12 mouse cellular contexts compared by ENCODE assay signal in the genomic region with DNA sequence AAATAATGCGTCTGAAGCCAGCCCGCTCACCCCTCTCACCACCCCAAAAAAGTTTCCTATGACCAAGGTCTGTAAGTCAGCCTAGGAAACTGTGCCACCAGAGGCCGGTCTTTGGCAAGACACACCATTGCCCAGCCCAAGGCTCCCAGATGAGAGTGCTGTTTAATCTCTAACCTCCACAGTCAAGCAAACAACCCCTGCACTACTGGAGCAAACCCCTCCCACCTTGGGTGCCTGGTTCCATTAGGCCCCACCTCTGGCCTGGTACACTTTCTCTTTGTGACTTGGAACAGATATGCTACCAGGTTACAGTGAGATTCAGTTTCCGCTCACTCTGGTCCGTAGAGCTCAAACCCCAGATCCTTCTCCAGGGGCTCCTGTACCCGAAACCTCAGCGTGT. TPM values are rescaled to one million over a fixed set of nuclear protein-coding genes. Genes with fewer than 3 reads are reported as not detected.
DNase-seq lines count a peak whose midpoint lies in the region; ATAC-seq lines count a peak whose summit lies in the region.
"Had no signal": no experiment of that assay in that cellular context is flagged by ENCODE, and none has a peak within 500 bp of the region (broad histone marks: within the 10 kb centered on the region; RNA-seq: fewer than 3 reads in every experiment).

No protein-coding gene starts in this region.

- peaks cover 24% of the 10 kb centered on the region for H3K36me3 ChIP-seq in forebrain, embryonic 10.5 days (replicated peaks)
- peaks cover 2% of the 10 kb centered on the region; the same call in 1 of the 2 replicates for H3K36me3 ChIP-seq in forebrain, embryonic 11.5 days (ENCODE audit: control insufficient read depth, insufficient read depth, low read length)
- H3K36me3 ChIP-seq in lung, embryonic 15.5 days, result no peaks in the 10 kb centered on the region

- H3K4me2 ChIP-seq in forebrain, embryonic 11.5 days (ENCODE audit: low read depth, low read length, severe bottlenecking), result no peak overlapping the region
- peak overlapping the region; percentile 33 for H3K4me2 ChIP-seq in lung, embryonic 15.5 days
- H3K4me2 ChIP-seq: forebrain, embryonic 12.5 days; neural tube, embryonic 12.5 days had no signal

- no peak overlapping the region for H3K4me3 ChIP-seq in forebrain, embryonic 10.5 days
- no peak overlapping the region for H3K4me3 ChIP-seq in forebrain, embryonic 11.5 days (ENCODE audit: low read depth, low read length)
- no peak overlapping the region for H3K4me3 ChIP-seq in lung, embryonic 15.5 days
- H3K4me3 ChIP-seq: forebrain, embryonic 12.5 days; neural tube, embryonic 12.5 days had no signal

- no peak for ATAC-seq in forebrain, embryonic 11.5 days (replicated peaks; ENCODE audit: low FRiP score)
- ATAC-seq in lung, embryonic 15.5 days (ENCODE audit: borderline replicate concordance, extremely low read depth, low FRiP score, low TSS enrichment), result no peak
- no peak for ATAC-seq in cerebellum, adult (ENCODE audit: insufficient number of reproducible peaks, low FRiP score, low TSS enrichment)

- DNase-seq in forebrain, embryonic 10.5 days (ENCODE audit: extremely low spot score, low spot score), result no peak
- no peak for DNase-seq in forebrain, embryonic 11.5 days (ENCODE audit: low spot score)
- DNase-seq in ZHBTc4 (ENCODE audit: low read depth, low spot score), result peak; percentile 49
- DNase-seq in kidney, postnatal 25 days, result peak; percentile 73 to 85
- no peak for DNase-seq in embryo, embryonic 10 days (ENCODE audit: low spot score)
- DNase-seq in cerebellum, adult 9-11 months, result no peak
- DNase-seq: cerebellum, adult 11-12 months; left cerebral cortex, postnatal 4 days had no signal

- H3K9ac ChIP-seq in forebrain, embryonic 11.5 days (ENCODE audit: low read length), result no peak overlapping the region
- H3K9ac ChIP-seq in lung, embryonic 15.5 days, result no peak overlapping the region
- H3K9ac ChIP-seq: forebrain, embryonic 12.5 days; neural tube, embryonic 12.5 days had no signal

- H3K27ac ChIP-seq in forebrain, embryonic 10.5 days, result 0 out of 2 replicates have a peak overlapping the region, but pooled peaks have one; percentile 1
- no peak overlapping the region for H3K27ac ChIP-seq in forebrain, embryonic 11.5 days (ENCODE audit: low read depth, low read length)
- no peak overlapping the region for H3K27ac ChIP-seq in lung, embryonic 15.5 days
- H3K27ac ChIP-seq: forebrain, embryonic 12.5 days; neural tube, embryonic 12.5 days had no signal

- peaks cover 29% of the 10 kb centered on the region for H3K27me3 ChIP-seq in forebrain, embryonic 10.5 days (ENCODE audit: poor library complexity, severe bottlenecking)
- no peaks in the 10 kb centered on the region for H3K27me3 ChIP-seq in forebrain, embryonic 11.5 days (ENCODE audit: control insufficient read depth, insufficient read depth, low read length)
- peaks cover 13% of the 10 kb centered on the region; the same call in 1 of the 2 replicates for H3K27me3 ChIP-seq in lung, embryonic 15.5 days
- H3K27me3 ChIP-seq: forebrain, embryonic 12.5 days; neural tube, embryonic 12.5 days had no signal

- 80% methylated on average over 7 of the region's 7 CpGs for WGBS in forebrain, embryonic 10.5 days
- WGBS in forebrain, embryonic 11.5 days, result 78% methylated on average over 7 of the region's 7 CpGs
- WGBS in lung, embryonic 15.5 days, result 62% methylated on average over 7 of the region's 7 CpGs

- no peaks in the 10 kb centered on the region for H3K9me3 ChIP-seq in forebrain, embryonic 10.5 days
- H3K9me3 ChIP-seq in forebrain, embryonic 11.5 days (ENCODE audit: control insufficient read depth, low read length), result no peaks in the 10 kb centered on the region
- H3K9me3 ChIP-seq in lung, embryonic 15.5 days, result no peaks in the 10 kb centered on the region
- H3K9me3 ChIP-seq: forebrain, embryonic 12.5 days; neural tube, embryonic 12.5 days had no signal

- peaks cover 37% of the 10 kb centered on the region for H3K4me1 ChIP-seq in forebrain, embryonic 10.5 days
- H3K4me1 ChIP-seq in forebrain, embryonic 11.5 days (replicated peaks; ENCODE audit: control insufficient read depth, insufficient read depth, low read length), result 0 out of 2 replicates have a peak, but pooled peaks cover 5% of the 10 kb centered on the region
- peaks cover 4% of the 10 kb centered on the region; the same call in 1 of the 2 replicates for H3K4me1 ChIP-seq in lung, embryonic 15.5 days

RNA-seq across cellular contexts. Expression of a gene that starts 11.9 kb away (rescaled TPM):
- polyA plus RNA-seq in forebrain, embryonic 10.5 days (2016; fragmentation: Nextera tagmentation; extraction: Ambion mirVana), result 53.3 and 63.2 TPM in 2 replicates
- 83.4 and 86.8 TPM in 2 replicates for polyA plus RNA-seq in forebrain, embryonic 11.5 days (2014; fragmentation: Nextera tagmentation; extraction: Ambion mirVana)
- 19.0 and 20.0 TPM in 2 replicates for polyA plus RNA-seq in lung, embryonic 15.5 days (2015; fragmentation: Nextera tagmentation; extraction: Ambion mirVana)

RNA-seq across cellular contexts. Expression of a gene that starts 41.3 kb away (rescaled TPM):
- polyA plus RNA-seq in forebrain, embryonic 10.5 days (2016; fragmentation: Nextera tagmentation; extraction: Ambion mirVana), result 16.2 and 18.8 TPM in 2 replicates
- 10.7 and 10.9 TPM in 2 replicates for polyA plus RNA-seq in forebrain, embryonic 11.5 days (2014; fragmentation: Nextera tagmentation; extraction: Ambion mirVana)
- 39.5 and 51.4 TPM in 2 replicates for polyA plus RNA-seq in lung, embryonic 15.5 days (2015; fragmentation: Nextera tagmentation; extraction: Ambion mirVana)

RNA-seq across cellular contexts. Expression of a gene that starts 41.4 kb away (rescaled TPM):
- not detected in 2 replicates for polyA plus RNA-seq in forebrain, embryonic 10.5 days (2016; fragmentation: Nextera tagmentation; extraction: Ambion mirVana)
- polyA plus RNA-seq in forebrain, embryonic 11.5 days (2014; fragmentation: Nextera tagmentation; extraction: Ambion mirVana), result not detected in 2 replicates
- 0.47 TPM in 1 of 2 replicates, not detected in the other for polyA plus RNA-seq in lung, embryonic 15.5 days (2015; fragmentation: Nextera tagmentation; extraction: Ambion mirVana)
- polyA plus RNA-seq: forebrain, embryonic 12.5 days; neural tube, embryonic 12.5 days had no signal

RNA-seq across cellular contexts. Expression of a gene that starts 44.9 kb away (rescaled TPM):
- not detected in 2 replicates for polyA plus RNA-seq in forebrain, embryonic 10.5 days (2016; fragmentation: Nextera tagmentation; extraction: Ambion mirVana)
- polyA plus RNA-seq in forebrain, embryonic 11.5 days (2014; fragmentation: Nextera tagmentation; extraction: Ambion mirVana), result 0.39 TPM in 1 of 2 replicates, not detected in the other
- polyA plus RNA-seq in lung, embryonic 15.5 days (2015; fragmentation: Nextera tagmentation; extraction: Ambion mirVana), result not detected in 2 replicates
- polyA plus RNA-seq: forebrain, embryonic 12.5 days; neural tube, embryonic 12.5 days had no signal

Comparison
In these comparisons a context has a peak if more than half of its experiments do, and no peak if none do; other contexts are left out.
1. DNase-seq: peak in ZHBTc4 (single experiment) and kidney, postnatal 25 days (2 of 2); none in forebrain, embryonic 10.5 days (single experiment), forebrain, embryonic 11.5 days (single experiment), embryo, embryonic 10 days (single experiment) and cerebellum, adult 9-11 months (single experiment).